Mouse (Mus musculus) limb, embryonic 14.5 days (tissue): ENCODE measurements around the gene Cyb5b. TPM values are rescaled to one million over a fixed set of nuclear protein-coding genes. Genes with fewer than 3 reads are reported as not detected.

ENCODE experiments used
- ATAC-seq: fragments of 200-750 bp; cut with Nextera tagmentation; 2 replicates; pipeline ENCODE4 v1.8.0; 2017; ENCODE audit warnings: low read depth, moderate number of reproducible peaks, moderate TSS enrichment; ENCODE audit not compliant: low FRiP score
- DNase-seq: peaks from one replicate; pipeline ENCODE4 v3.0.0-alpha.2; 2015; ENCODE audit warnings: low spot score
- H3K27ac ChIP-seq: fragments of 300-500 bp; sonication (generic); replicated peaks from 2 replicates; pipeline ENCODE4 v1.5.1; 2014; ENCODE audit warnings: low read depth, mild to moderate bottlenecking, low read length, moderate library complexity, mixed read lengths
- H3K27me3 ChIP-seq: fragments of 300-500 bp; sonication (generic); 2 replicates; pipeline ENCODE4 v1.6.1; 2014; ENCODE audit warnings: low read length, mixed read lengths; ENCODE audit not compliant: control insufficient read depth, insufficient read depth
- H3K36me3 ChIP-seq: fragments of 300-500 bp; sonication (generic); 2 replicates; pipeline ENCODE4 v1.6.1; 2014; ENCODE audit warnings: mild to moderate bottlenecking, low read length, moderate library complexity, mixed read lengths; ENCODE audit not compliant: control insufficient read depth, insufficient read depth
- H3K4me1 ChIP-seq: fragments of 300-500 bp; sonication (generic); 2 replicates; pipeline ENCODE4 v1.6.1; 2014; ENCODE audit warnings: antibody characterized with exemption, low read length, mixed read lengths; ENCODE audit not compliant: control insufficient read depth, insufficient read depth
- H3K4me2 ChIP-seq: fragments of 300-500 bp; sonication (generic); replicated peaks from 2 replicates; pipeline ENCODE4 v1.6.1; 2014; ENCODE audit warnings: low read depth, mild to moderate bottlenecking, low read length, moderate library complexity; ENCODE audit not compliant: severe bottlenecking
- H3K4me3 ChIP-seq: fragments of 300-500 bp; sonication (generic); replicated peaks from 2 replicates; pipeline ENCODE4 v1.5.1; 2014; ENCODE audit warnings: low read length
- H3K9ac ChIP-seq: fragments of 300-500 bp; sonication (generic); 2 replicates; pipeline ENCODE4 v1.6.1; 2014; ENCODE audit warnings: mild to moderate bottlenecking, low read depth, low read length, moderate library complexity; ENCODE audit not compliant: severe bottlenecking
- H3K9me3 ChIP-seq: fragments of 300-500 bp; sonication (generic); 2 replicates; pipeline ENCODE4 v1.6.1; 2016; ENCODE audit warnings: low read length; ENCODE audit not compliant: control insufficient read depth
- POLR2A ChIP-seq: fragments of 200-500 bp; IDR thresholded peaks from 2 replicates; pipeline ENCODE4 v1.8.0; 2012; ENCODE audit warnings: inconsistent platforms, mild to moderate bottlenecking, moderate library complexity, borderline replicate concordance; ENCODE audit not compliant: insufficient read depth, insufficient read length; ENCODE audit errors: extremely low read depth
- WGBS: fragments of 180-500 bp; shearing (Covaris S2); extraction: QIAGEN DNeasy Blood & Tissue Kit; methylation state at CpG from one replicate; pipeline ENCODE4 v1.1.7; 2014; 5-methylcytosine and 5-hydroxymethylcytosine counted together
- polyA plus RNA-seq, 2 experiments: library from polyadenylated mRNA; depleted of rRNA in 1 of 2; stranded (reverse) in 1 of 2; unstranded in 1 of 2; fragments of >200 nt; fragmentation: Nextera tagmentation in 1 of 2; extraction: Ambion mirVana in 1 of 2; gene quantifications; 2 replicates each; pipeline versions ENCODE4 v1.2.1 to v1.2.3; 2012 to 2014

Cyb5b gene
- polyA plus RNA-seq, 2 experiments, result 60.3 to 82.3 TPM

GRCm38 (mm10) chr8:107121681-107122291 is 28.7 kb upstream of the Cyb5b start:
- H3K4me3 ChIP-seq, result no peak overlapping the region
- ATAC-seq, result no peak
- TF ChIP-seq POLR2A, result no peak
- no peak overlapping the region for H3K27ac ChIP-seq
- H3K27me3 ChIP-seq, result no peaks in the 10 kb centered on the region
- no peak overlapping the region for H3K4me2 ChIP-seq
- H3K4me1 ChIP-seq, result no peaks in the 10 kb centered on the region; the same call in 1 of the 2 replicates
- H3K9me3 ChIP-seq, result no peaks in the 10 kb centered on the region
- 87% methylated on average over 7 of the region's 7 CpGs for WGBS
- no peak overlapping the region for H3K9ac ChIP-seq
- no peak for DNase-seq
- no peaks in the 10 kb centered on the region for H3K36me3 ChIP-seq

DNA sequence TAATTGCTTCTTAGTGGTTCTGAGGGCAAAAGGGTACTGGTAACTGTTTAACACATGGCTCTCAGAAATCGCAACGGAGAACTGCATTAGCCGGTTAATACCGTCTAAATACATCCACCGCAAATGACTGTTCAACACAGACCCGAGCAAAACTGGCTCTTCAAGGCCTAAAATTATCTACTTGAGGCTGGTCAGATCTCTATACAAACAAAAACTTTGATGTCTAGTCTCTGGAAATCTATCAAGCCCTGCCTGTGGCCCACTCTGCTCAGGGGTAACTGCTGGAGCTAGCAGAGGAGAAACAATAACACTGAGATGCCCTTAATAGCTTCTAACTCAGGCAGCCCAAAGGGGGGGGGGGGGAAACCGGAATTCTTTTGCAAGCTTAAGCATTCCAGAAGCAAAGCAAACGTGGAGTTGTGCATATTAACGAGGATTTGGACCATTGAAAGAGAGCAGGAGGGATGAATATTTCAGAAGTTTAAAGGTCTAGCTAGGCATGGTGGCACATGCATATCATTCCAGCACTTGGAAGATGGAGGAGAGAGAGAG is 27.3 kb upstream of the Cyb5b start:
- DNase-seq (no peak), ATAC-seq (no peak)
- Histone ChIP-seq H3K36me3 (no peaks in the 10 kb centered on the region), H3K4me3 (no peak overlapping the region), H3K4me1 (no peaks in the 10 kb centered on the region; the same call in 1 of the 2 replicates), H3K9me3 (no peaks in the 10 kb centered on the region), H3K27me3 (no peaks in the 10 kb centered on the region), H3K4me2 (no peak overlapping the region), H3K9ac (no peak overlapping the region), H3K27ac (no peak overlapping the region)
- WGBS, result 16% methylated on average over 9 of the region's 9 CpGs
- no peak for TF ChIP-seq POLR2A

- Histone ChIP-seq H3K4me2 (no peak overlapping the region), H3K4me1 (peaks cover 5% of the 10 kb centered on the region; the same call in 1 of the 2 replicates), H3K36me3 (no peaks in the 10 kb centered on the region), H3K4me3 (no peak overlapping the region), H3K27me3 (no peaks in the 10 kb centered on the region), H3K27ac (no peak overlapping the region), H3K9ac (no peak overlapping the region), H3K9me3 (no peaks in the 10 kb centered on the region)
- ATAC-seq, result no peak
- 71% methylated on average over 8 of the region's 8 CpGs for WGBS
- no peak for TF ChIP-seq POLR2A
- DNase-seq, result no peak
Measured at GRCm38 (mm10) chr8:107124343-107124742, 26.1 kb upstream of the Cyb5b start.

DNA sequence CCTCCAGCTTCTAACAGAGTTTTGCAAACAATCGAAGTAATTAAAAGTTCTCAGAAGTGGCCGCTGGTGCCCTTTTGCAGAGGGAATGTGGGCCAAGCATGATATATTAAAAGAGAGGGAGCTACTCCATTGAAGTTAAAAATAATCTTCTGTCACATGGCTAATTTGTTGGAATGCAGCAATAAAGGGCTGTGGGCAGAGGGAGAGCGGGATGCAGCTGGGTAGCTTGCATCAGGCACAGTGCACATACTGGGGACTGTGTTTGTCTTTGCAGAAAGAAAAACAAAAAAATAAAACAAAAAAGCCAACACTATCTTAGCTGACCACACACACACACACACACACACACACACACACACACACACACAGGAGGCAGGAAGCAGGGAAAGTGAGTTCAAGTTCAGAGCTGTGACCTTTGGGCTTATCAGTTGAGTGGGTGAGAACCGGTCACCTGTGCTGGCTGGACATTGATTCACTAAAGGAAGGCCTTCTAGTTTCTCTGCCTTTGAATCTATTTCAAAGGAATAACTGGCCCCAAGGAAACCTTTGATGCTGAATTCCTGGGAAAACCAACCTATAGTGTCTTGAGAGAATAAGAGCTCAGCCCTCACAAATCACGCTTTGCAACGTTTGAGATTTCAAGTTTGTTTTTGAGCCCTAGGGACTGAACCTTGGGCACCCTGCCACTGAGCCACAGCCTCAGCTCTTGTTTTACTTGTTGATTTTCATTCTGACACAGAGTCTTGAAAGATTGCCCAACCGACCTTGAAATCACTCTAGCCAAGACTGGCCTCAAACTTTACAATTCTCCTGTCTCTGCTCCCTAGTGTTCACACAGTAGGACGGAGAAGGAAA is 21.0 kb upstream of the Cyb5b start:
- Histone ChIP-seq H3K4me1 (peaks cover 15% of the 10 kb centered on the region), H3K36me3 (no peaks in the 10 kb centered on the region), H3K4me2 (no peak overlapping the region), H3K9me3 (no peaks in the 10 kb centered on the region), H3K27ac (0 out of 2 replicates have a peak overlapping the region, but pooled peaks have one; percentile 21), H3K9ac (no peak overlapping the region), H3K4me3 (no peak overlapping the region), H3K27me3 (no peaks in the 10 kb centered on the region)
- ATAC-seq, result 0 out of 2 replicates have a peak, but pooled peaks have one; percentile 23
- 48% methylated on average over 8 of the region's 8 CpGs for WGBS
- TF ChIP-seq POLR2A, result no peak
- DNase-seq, result peak; percentile 48

DNA sequence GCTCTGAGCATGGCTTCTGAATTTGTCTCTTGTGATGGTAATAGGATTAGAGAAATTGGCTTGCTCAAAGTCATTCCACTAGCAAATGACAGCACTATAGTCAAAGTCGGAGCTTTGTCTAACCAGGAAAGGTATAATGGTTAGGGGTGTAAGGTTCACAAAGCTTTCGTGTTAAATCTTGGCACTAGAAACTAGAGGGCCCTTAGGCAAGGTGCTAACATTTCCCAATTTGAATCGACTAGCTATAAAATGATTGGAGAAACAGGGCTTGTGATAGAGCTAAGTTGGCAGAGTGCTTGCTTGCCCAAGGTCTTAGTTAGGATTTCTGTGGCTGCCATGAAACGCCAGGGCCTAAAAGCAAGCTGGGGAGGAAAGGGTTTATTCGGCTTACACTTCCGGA is 20.4 kb upstream of the Cyb5b start:
- Histone ChIP-seq H3K27ac (no peak overlapping the region), H3K4me3 (no peak overlapping the region), H3K9me3 (no peaks in the 10 kb centered on the region), H3K4me1 (peaks cover 15% of the 10 kb centered on the region), H3K4me2 (no peak overlapping the region), H3K9ac (no peak overlapping the region), H3K27me3 (no peaks in the 10 kb centered on the region), H3K36me3 (no peaks in the 10 kb centered on the region)
- WGBS, result 78% methylated on average over 6 of the region's 6 CpGs
- TF ChIP-seq POLR2A, result no peak
- ATAC-seq (no peak), DNase-seq (no peak)
